Mouse (Mus musculus) brain, embryonic 14.5 days (tissue): ENCODE data around the gene Grip1. TPM values are rescaled to one million over a fixed set of nuclear protein-coding genes. Genes with fewer than 3 reads are reported as not detected.

Experiments used
- DNase-seq: peaks from one replicate; pipeline ENCODE4 v3.0.0-alpha.2; 2011; ENCODE audit warnings: low read depth
- CTCF ChIP-seq: fragments of 200-500 bp; IDR thresholded peaks from 2 replicates; pipeline ENCODE4 v1.5.1; 2012; ENCODE audit warnings: inconsistent platforms, mild to moderate bottlenecking, moderate library complexity, borderline replicate concordance; ENCODE audit not compliant: insufficient read depth, insufficient read length; ENCODE audit errors: extremely low read depth
- POLR2A ChIP-seq: fragments of 200-500 bp; IDR thresholded peaks from 2 replicates; pipeline ENCODE4 v1.6.1; 2012; ENCODE audit warnings: mild to moderate bottlenecking, inconsistent platforms, borderline replicate concordance; ENCODE audit not compliant: poor library complexity, insufficient read depth, insufficient read length, severe bottlenecking; ENCODE audit errors: extremely low read depth
- polyA plus RNA-seq: library from polyadenylated mRNA; depleted of rRNA; stranded (reverse); fragments of >200 nt; gene quantifications from 2 replicates; pipeline ENCODE4 v1.2.3, GENCODE M21; 2012; rRNA removed

The Grip1 gene
- polyA plus RNA-seq = 15.0 and 20.2 TPM in 2 replicates

DNA sequence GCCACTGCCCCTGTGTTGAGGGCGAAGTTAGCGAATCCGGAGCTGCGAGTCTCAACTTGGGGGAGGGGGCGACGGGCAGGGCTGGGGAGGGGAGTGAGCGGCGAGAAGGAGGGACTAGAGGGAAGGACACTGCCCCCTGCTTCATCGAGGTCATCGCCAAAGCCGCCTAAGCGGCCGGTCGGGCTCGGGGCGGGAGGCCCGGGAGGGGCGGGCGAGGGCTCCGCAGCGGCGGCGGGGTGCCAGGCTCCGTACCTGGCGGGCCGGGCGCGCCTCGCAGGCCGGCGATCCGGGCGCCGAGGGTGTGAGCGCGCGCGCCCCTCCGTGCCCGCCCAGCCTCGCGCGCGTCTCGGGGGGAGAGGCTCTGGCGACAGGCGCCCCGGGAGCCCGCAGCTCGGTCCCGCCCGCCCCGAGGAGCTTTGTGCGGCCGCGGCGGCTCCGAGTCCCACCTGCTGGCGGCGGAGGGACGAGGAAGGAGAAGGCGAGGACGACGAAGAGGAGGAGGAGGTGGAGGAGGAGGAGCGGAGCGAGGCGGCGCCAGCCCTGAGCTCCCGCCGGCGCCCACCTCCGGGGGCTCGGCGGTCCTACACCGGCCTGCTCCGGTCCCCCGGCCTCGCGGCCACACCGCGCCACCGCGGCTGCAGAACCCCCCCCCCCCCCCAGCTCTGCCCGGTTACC, at the start of gene Grip1:
Grip1 (plus strand) TSS at position 400 of the 675 bp plus-strand sequence.
- peak; percentile 81 for DNase-seq
- peak; percentile 37 for TF ChIP-seq POLR2A
- no peak for TF ChIP-seq CTCF

DNA sequence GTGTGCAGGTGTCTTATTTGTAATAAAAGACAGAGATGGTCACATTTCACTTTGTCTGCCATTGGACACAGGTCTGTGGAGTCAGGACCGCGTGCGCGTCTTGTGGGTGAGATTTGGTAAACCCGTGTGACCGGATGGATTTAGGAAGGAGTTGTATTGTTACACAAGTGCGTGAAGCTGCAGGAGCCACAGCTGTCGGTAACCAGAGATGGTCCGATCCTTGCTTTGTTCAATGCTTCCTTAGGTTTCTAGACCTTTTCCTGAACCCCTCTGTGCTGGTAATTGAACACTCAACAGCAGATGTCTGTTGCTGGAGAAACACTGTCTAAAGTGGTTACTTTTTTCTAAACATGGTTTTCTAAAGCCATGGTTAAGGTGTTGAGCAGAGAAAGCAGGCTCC, 48.5 kb upstream of the Grip1 start:
- DNase-seq = no peak
- TF ChIP-seq CTCF (no peak), POLR2A (no peak)

DNA sequence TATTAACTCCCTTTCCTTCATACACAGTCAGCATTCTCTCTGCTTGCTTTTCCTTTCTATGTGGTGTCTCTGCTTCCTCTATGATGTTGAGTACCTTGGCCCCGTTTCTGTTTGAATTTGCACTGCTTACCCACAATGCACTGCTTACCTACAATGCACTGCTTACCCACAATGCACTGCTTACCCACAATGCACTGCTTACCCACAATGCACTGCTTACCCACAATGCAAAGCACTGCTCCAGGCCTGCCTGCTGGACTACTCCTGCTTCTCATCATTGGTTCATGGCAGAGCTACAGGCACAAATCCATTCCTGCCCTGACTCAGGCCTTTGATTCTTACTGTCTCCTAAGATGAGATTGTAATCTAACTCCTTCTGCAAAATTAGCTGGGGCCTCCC, 48.0 kb upstream of the Grip1 start:
- no peak for TF ChIP-seq CTCF
- DNase-seq = no peak

DNA sequence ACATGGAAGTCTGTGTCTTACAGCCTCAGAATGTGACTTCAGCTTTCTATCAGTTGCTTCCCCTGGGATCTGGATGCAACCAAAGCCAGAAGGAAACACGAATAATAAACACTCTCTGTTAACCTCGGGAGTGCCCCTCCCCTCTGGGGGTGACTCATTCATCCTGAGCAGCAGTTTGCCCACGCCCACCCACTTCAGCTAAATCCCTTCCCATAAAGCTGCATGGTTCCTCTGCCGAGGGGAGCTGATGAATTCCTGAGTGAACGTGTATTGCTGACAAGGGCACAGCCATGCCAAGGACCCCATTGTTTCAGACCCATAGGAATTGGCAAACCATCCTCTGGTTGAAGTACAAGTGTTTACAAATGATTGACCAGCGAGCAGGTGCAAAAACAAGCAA, 45.3 kb upstream of the Grip1 start:
- peak; percentile 58 for DNase-seq
- TF ChIP-seq CTCF (no peak), POLR2A (no peak)

DNA sequence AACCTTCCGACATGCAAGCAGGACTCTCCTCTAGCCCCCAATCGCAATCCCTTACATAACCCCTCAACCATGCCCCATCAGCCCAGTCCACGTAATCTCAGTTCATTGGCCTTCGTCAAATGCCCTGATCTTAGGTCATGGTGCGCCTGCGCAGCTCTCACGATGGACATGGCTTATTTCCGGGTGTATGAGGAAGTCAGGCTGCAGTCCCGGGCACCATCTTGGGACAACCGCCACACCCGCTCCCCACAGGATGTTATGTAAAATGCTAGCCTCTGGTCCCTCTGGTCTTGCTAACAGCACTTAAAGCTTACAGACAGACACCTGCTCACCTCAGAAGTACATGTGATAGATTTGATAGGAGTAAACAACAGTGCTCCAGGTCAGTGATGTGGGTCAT, 40.4 kb upstream of the Grip1 start:
- DNase-seq = no peak
- TF ChIP-seq POLR2A (no peak), CTCF (no peak)

DNA sequence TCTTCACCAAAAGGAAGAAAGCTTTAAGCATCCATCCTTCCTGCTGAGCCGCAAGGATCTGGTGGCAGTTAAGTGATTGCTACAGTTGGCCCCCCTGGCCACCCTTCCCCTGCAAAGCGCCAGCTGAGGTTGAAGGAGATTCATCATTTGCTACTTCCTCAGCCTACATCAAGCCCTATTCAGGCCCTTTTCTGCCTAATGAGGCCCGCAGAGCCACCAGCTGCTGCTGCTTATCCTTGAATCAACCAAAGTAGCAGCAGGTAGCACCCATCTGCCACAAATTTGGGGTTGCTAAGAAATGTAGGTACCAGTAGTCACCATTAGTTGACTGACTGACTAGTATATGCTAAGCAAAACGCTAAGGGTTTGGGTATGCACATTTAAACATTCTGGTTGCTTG, 38.5 kb upstream of the Grip1 start:
- peak; percentile 58 for DNase-seq
- TF ChIP-seq CTCF (no peak), POLR2A (no peak)

DNA sequence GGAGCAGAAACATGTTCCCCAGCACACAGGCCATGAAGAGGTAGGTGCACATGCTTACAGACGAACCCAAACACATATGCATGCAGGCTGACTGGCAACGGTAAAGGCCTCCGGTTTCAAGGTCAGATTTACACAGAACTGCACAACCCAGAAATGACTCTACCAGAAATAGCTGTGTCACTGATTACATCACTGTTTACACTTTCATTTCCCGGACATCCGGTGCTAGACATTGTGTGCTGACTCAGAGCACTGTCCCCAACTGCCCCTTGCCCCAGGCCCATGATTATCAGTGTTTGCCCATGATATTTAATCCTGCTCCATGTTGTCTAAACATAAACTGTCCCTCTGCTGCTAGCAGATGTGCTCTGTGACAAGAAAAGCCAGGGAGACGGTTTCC, 32.2 kb upstream of the Grip1 start:
- no peak for DNase-seq
- no peak for TF ChIP-seq CTCF
- no peak for TF ChIP-seq POLR2A

DNA sequence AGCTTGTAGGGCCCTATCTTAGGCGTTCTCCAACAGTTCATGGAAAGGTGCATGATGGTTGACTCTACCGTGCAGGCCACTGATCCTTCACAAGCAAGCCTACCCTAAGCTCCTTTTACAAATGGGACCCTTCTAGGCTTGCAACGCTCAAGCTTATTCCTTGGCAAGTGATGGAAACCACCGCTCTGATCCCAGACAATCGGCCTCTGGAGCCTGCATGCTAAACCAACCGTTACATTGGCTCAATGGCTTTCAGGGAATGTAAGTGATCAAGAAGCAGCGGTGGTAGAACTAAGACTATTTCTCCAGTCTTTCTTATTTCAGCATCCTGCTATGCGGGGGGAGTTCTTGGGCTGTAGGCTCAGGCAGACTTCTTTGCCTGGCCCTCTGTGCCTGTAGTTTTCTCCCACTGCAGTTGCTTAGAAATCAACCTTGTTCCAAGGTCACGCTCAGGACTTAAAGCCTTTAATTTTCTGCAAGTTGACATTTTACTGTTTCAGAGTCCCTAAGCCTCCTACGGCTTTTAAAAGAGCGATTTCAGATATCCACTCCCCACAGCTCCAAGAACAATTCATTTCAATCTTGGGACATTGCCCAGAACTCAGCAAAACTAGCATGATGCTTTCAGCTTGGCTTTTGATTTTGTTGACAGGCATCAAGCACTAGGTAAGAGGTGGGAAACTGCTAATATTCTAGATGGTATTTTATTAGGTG, 29.7 kb upstream of the Grip1 start:
- TF ChIP-seq CTCF (no peak), POLR2A (no peak)
- peak; percentile 56 for DNase-seq

DNA sequence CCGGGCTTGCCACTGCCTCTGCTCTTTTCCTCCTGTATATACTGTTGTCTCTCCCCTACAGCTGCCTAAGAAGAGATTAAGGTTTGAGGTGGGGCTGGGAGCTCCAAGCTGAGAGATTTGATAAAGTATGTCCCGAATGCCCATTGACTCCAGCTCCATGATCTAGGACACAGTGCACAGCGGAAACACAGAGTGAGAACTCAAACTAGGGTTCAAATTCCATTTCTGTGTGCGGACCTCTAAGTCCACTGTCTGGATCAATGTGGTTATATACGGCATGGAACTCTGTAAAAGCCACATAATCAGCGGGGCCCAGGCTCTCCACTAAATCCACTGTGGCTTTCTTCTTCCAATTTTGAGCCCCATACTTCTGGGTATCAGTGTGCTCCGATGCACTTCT, 26.0 kb upstream of the Grip1 start:
- TF ChIP-seq CTCF (no peak), POLR2A (no peak)

DNA sequence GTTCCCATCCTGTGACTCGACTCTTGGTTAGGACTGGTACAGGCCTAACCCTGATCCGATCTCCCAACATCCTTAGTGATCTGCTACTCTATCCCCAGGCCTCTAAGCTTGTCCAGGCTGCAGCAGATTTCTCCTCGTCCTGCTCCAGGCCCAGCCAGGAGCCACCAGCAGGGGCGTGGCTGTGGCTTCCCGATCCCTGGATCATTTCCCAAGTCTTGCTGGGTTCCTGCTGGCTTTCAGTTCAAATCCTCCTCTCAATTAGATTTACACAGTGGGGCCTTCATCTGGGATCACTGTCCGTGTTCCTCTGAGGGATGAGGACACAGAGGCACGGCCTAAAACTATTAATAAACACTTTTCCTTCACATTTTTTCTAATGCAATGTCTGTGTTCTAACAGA, 25.5 kb upstream of the Grip1 start:
- no peak for DNase-seq

More for the DNA sequence above, 26.0 kb upstream of the Grip1 start:
- no peak for DNase-seq

DNA sequence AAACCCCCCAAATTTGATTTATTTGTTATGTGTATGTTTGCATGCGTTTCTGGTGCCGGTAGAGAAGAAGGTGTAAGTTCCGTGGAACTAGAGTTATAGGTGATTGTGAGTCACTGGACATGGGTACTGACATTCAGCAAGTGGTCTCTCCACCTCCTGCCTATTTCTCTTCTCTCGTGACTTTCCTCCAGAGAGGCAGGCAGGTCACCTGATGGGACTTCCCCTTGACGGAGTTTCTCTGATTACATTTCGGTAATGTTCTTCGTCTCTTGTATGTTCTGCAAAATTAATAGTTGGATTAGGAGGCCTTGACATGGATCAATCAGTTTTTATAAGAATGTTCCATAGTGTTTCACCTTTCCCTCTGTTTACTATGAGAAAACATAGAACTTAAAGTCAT, 23.4 kb upstream of the Grip1 start:
- no peak for TF ChIP-seq CTCF
- TF ChIP-seq POLR2A = no peak
- no peak for DNase-seq

More for the DNA sequence above, 25.5 kb upstream of the Grip1 start:
- TF ChIP-seq CTCF (no peak), POLR2A (no peak)

DNA sequence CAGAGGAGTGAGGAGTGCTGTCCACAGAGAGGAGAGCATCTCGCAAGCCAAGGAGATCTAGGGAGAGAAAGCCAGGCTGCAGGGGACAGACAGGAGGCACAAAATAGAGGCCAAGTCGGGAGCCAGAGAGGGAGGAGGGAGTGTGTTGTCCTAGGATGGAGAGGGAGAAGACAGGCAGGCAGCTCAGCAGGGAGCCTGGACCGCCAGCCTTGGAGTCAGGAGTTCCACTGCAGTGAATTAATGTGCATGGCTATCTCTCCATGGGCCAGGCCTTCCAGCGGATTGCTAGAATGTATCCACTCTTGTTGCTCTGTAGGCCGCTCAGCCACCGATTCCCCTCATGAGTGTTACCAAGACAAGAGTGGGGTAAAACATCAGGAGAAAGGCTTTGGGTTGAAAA, 21.8 kb upstream of the Grip1 start:
- TF ChIP-seq CTCF (no peak), POLR2A (no peak)
- DNase-seq = no peak
